Mouse (Mus musculus): ENCODE measurements around the gene Lbhd2. TPM values are rescaled to one million over a fixed set of nuclear protein-coding genes. Genes with fewer than 3 reads are reported as not detected.

Gene Lbhd2
- polyA plus RNA-seq, 1 experiment from 2014 or later: 5.5 TPM

- H3K4me1 ChIP-seq: peaks cover 87% of the 10 kb centered on the region
- WGBS: 6% methylated on average over 52 of the region's 52 CpGs
Observed at GRCm38 (mm10) chr12:111445161-111445889, 38.7 kb downstream of the Lbhd2 start.

GRCm38 (mm10) chr12:111445890-111446613 lies 39.4 kb downstream of the Lbhd2 start:
- Histone ChIP-seq H3K4me3 (replicated peaks) (peak overlapping the region; percentile 35), H3K4me1 (peaks cover 94% of the 10 kb centered on the region), H3K27me3 (peaks cover 88% of the 10 kb centered on the region), H3K9me3 (replicated peaks) (no peaks in the 10 kb centered on the region), H3K4me2 (peak overlapping the region; percentile 91), H3K9ac (no peak overlapping the region), H3K27ac (0 out of 2 replicates have a peak overlapping the region, but pooled peaks have one; percentile 3), H3K36me3 (no peaks in the 10 kb centered on the region)
- ATAC-seq (replicated peaks; ENCODE audit: low FRiP score): no peak
- 7% methylated on average over 27 of the region's 27 CpGs for WGBS

More at GRCm38 (mm10) chr12:111445161-111445889, 38.7 kb downstream of the Lbhd2 start:
- no peak overlapping the region for H3K27ac ChIP-seq
- H3K9ac ChIP-seq: no peak overlapping the region
- no peaks in the 10 kb centered on the region for H3K9me3 ChIP-seq (replicated peaks)
- peak overlapping the region; percentile 35 for H3K4me3 ChIP-seq (replicated peaks)
- H3K36me3 ChIP-seq: no peaks in the 10 kb centered on the region
- peak overlapping the region; percentile 91 for H3K4me2 ChIP-seq
- peaks cover 88% of the 10 kb centered on the region for H3K27me3 ChIP-seq
- no peak for ATAC-seq (replicated peaks; ENCODE audit: low FRiP score)

GRCm38 (mm10) chr12:111446745-111447144 lies 40.1 kb downstream of the Lbhd2 start:
- no peak overlapping the region for H3K4me3 ChIP-seq (replicated peaks)
- H3K9ac ChIP-seq: no peak overlapping the region
- no peaks in the 10 kb centered on the region for H3K36me3 ChIP-seq
- ATAC-seq (replicated peaks; ENCODE audit: low FRiP score): no peak
- peak overlapping the region; percentile 91; the same call in 1 of the 2 replicates for H3K4me2 ChIP-seq
- H3K9me3 ChIP-seq (replicated peaks): no peaks in the 10 kb centered on the region
- peaks cover 94% of the 10 kb centered on the region for H3K4me1 ChIP-seq
- H3K27me3 ChIP-seq: peaks cover 85% of the 10 kb centered on the region
- 0 out of 2 replicates have a peak overlapping the region, but pooled peaks have one; percentile 3 for H3K27ac ChIP-seq
- WGBS: 43% methylated on average over 5 of the region's 5 CpGs

- Histone ChIP-seq H3K36me3 (no peaks in the 10 kb centered on the region), H3K4me3 (replicated peaks) (no peak overlapping the region), H3K4me2 (peak overlapping the region; percentile 28), H3K9me3 (replicated peaks) (no peaks in the 10 kb centered on the region), H3K9ac (no peak overlapping the region), H3K4me1 (peaks cover 88% of the 10 kb centered on the region), H3K27me3 (peaks cover 85% of the 10 kb centered on the region), H3K27ac (peak overlapping the region; percentile 3; the same call in 1 of the 2 replicates)
- ATAC-seq (replicated peaks; ENCODE audit: low FRiP score): no peak
- 32% methylated on average over 9 of the region's 9 CpGs for WGBS
Observed at GRCm38 (mm10) chr12:111447350-111447749, 40.7 kb downstream of the Lbhd2 start.

- WGBS: 24% methylated on average over 22 of the region's 22 CpGs
- peaks cover 81% of the 10 kb centered on the region for H3K4me1 ChIP-seq
- H3K27ac ChIP-seq: peak overlapping the region; percentile 49
- peak overlapping the region; percentile 28; the same call in 1 of the 2 replicates for H3K4me2 ChIP-seq
- H3K36me3 ChIP-seq: no peaks in the 10 kb centered on the region
- ATAC-seq (replicated peaks; ENCODE audit: low FRiP score): 0 out of 2 replicates have a peak, but pooled peaks have one; percentile 3
- H3K27me3 ChIP-seq: peaks cover 84% of the 10 kb centered on the region
- peak overlapping the region; percentile 24; the same call in 1 of the 2 replicates for H3K9ac ChIP-seq
- H3K4me3 ChIP-seq (replicated peaks): no peak overlapping the region
- no peaks in the 10 kb centered on the region for H3K9me3 ChIP-seq (replicated peaks)
Observed at GRCm38 (mm10) chr12:111447898-111448760, 41.5 kb downstream of the Lbhd2 start.

- ATAC-seq (replicated peaks; ENCODE audit: low FRiP score): no peak; the same call in none of the 2 replicates
- Histone ChIP-seq H3K4me2 (peak overlapping the region; percentile 28), H3K9me3 (replicated peaks) (no peaks in the 10 kb centered on the region), H3K27ac (peak overlapping the region; percentile 76), H3K4me1 (peaks cover 81% of the 10 kb centered on the region), H3K27me3 (peaks cover 79% of the 10 kb centered on the region), H3K36me3 (no peaks in the 10 kb centered on the region), H3K4me3 (replicated peaks) (no peak overlapping the region), H3K9ac (no peak overlapping the region)
- 8% methylated on average over 14 of the region's 14 CpGs for WGBS
Observed at GRCm38 (mm10) chr12:111448931-111449705, 42.5 kb downstream of the Lbhd2 start.

- Histone ChIP-seq H3K4me3 (replicated peaks) (no peak overlapping the region), H3K27me3 (peaks cover 67% of the 10 kb centered on the region), H3K36me3 (no peaks in the 10 kb centered on the region), H3K9ac (0 out of 2 replicates have a peak overlapping the region, but pooled peaks have one; percentile 5), H3K4me1 (peaks cover 83% of the 10 kb centered on the region), H3K27ac (peak overlapping the region; percentile 76), H3K9me3 (replicated peaks) (no peaks in the 10 kb centered on the region), H3K4me2 (peak overlapping the region; percentile 28)
- 40% methylated on average over 6 of the region's 6 CpGs for WGBS
- no peak for ATAC-seq (replicated peaks; ENCODE audit: low FRiP score)
Observed at GRCm38 (mm10) chr12:111450359-111450758, 43.8 kb downstream of the Lbhd2 start.

GRCm38 (mm10) chr12:111451561-111451960 lies 45.0 kb downstream of the Lbhd2 start:
- Histone ChIP-seq H3K9ac (no peak overlapping the region), H3K36me3 (no peaks in the 10 kb centered on the region), H3K27ac (no peak overlapping the region), H3K4me1 (peaks cover 80% of the 10 kb centered on the region), H3K9me3 (replicated peaks) (no peaks in the 10 kb centered on the region), H3K27me3 (peaks cover 56% of the 10 kb centered on the region), H3K4me3 (replicated peaks) (no peak overlapping the region), H3K4me2 (no peak overlapping the region)
- no peak for ATAC-seq (replicated peaks; ENCODE audit: low FRiP score)
- WGBS: 88% methylated on average over 7 of the region's 7 CpGs

- Histone ChIP-seq H3K27ac (0 out of 2 replicates have a peak overlapping the region, but pooled peaks have one; percentile 5), H3K27me3 (peaks cover 50% of the 10 kb centered on the region), H3K4me1 (peaks cover 55% of the 10 kb centered on the region), H3K4me3 (replicated peaks) (no peak overlapping the region), H3K9ac (no peak overlapping the region), H3K36me3 (no peaks in the 10 kb centered on the region), H3K4me2 (no peak overlapping the region), H3K9me3 (replicated peaks) (no peaks in the 10 kb centered on the region)
- no peak for ATAC-seq (replicated peaks; ENCODE audit: low FRiP score)
- WGBS: 25% methylated on average over 4 of the region's 4 CpGs
Observed at GRCm38 (mm10) chr12:111454021-111454420, 47.4 kb downstream of the Lbhd2 start.

GRCm38 (mm10) chr12:111454543-111455280 lies 48.1 kb downstream of the Lbhd2 start:
- Histone ChIP-seq H3K4me2 (no peak overlapping the region), H3K36me3 (no peaks in the 10 kb centered on the region), H3K27me3 (peaks cover 52% of the 10 kb centered on the region), H3K4me3 (replicated peaks) (no peak overlapping the region), H3K9ac (no peak overlapping the region), H3K27ac (no peak overlapping the region), H3K4me1 (peaks cover 51% of the 10 kb centered on the region), H3K9me3 (replicated peaks) (no peaks in the 10 kb centered on the region)
- no peak for ATAC-seq (replicated peaks; ENCODE audit: low FRiP score)
- WGBS: 61% methylated on average over 10 of the region's 10 CpGs

Measured in kidney, embryonic 15.5 days (tissue).